Mouse (Mus musculus) forebrain, postnatal 0 days (tissue): ENCODE data around the gene Nle1. TPM values are rescaled to one million over a fixed set of nuclear protein-coding genes. Genes with fewer than 3 reads are reported as not detected.

Source experiments
- ATAC-seq: fragments of 200-750 bp; cut with Nextera tagmentation; 2 replicates; pipeline ENCODE4 v1.8.0; 2017; ENCODE audit warnings: mild to moderate bottlenecking, moderate library complexity
- DNase-seq: peaks from one replicate; pipeline ENCODE4 v3.0.0-alpha.2; 2015
- H3K27ac ChIP-seq: fragments of 300-500 bp; sonication (generic); 2 replicates; pipeline ENCODE4 v1.5.1; 2014; ENCODE audit warnings: low read depth, mild to moderate bottlenecking, antibody characterized with exemption, low read length, moderate library complexity, mixed read lengths
- H3K27me3 ChIP-seq: fragments of 300-500 bp; sonication (generic); 2 replicates; pipeline ENCODE4 v1.6.1; 2014; ENCODE audit warnings: mild to moderate bottlenecking, low read length, mixed read lengths; ENCODE audit not compliant: insufficient read depth
- H3K36me3 ChIP-seq: fragments of 300-500 bp; sonication (generic); 2 replicates; pipeline ENCODE4 v1.6.1; 2014; ENCODE audit warnings: mild to moderate bottlenecking, moderate library complexity; ENCODE audit not compliant: insufficient read depth
- H3K4me1 ChIP-seq: fragments of 300-500 bp; sonication (generic); 2 replicates; pipeline ENCODE4 v1.6.1; 2014; ENCODE audit warnings: antibody characterized with exemption; ENCODE audit not compliant: insufficient read depth
- H3K4me2 ChIP-seq: fragments of 300-500 bp; sonication (generic); 2 replicates; pipeline ENCODE4 v1.6.1; 2014; ENCODE audit warnings: low read depth, mild to moderate bottlenecking, moderate library complexity
- H3K4me3 ChIP-seq: fragments of 300-500 bp; sonication (generic); 2 replicates; pipeline ENCODE4 v1.5.1; 2014; ENCODE audit warnings: low read depth, low read length, mixed read lengths
- H3K9ac ChIP-seq: fragments of 300-500 bp; sonication (generic); 2 replicates; pipeline ENCODE4 v1.6.1; 2014; ENCODE audit warnings: mild to moderate bottlenecking
- H3K9me3 ChIP-seq: fragments of 300-500 bp; sonication (generic); 2 replicates; pipeline ENCODE4 v1.6.1; 2016; ENCODE audit warnings: low read length
- CTCF ChIP-seq: sonication (generic); IDR thresholded peaks from 2 replicates; pipeline ENCODE4 v1.5.1; 2016; ENCODE audit warnings: antibody characterized with exemption, control low read depth, low read depth
- WGBS: fragments of 180-500 bp; shearing (Covaris S2); extraction: QIAGEN DNeasy Blood & Tissue Kit; methylation state at CpG from one replicate; pipeline ENCODE4 v1.1.7; 2014; 5-methylcytosine and 5-hydroxymethylcytosine counted together
- polyA plus RNA-seq: library from polyadenylated mRNA; unstranded; fragments of >200 nt; fragmentation: Nextera tagmentation; extraction: Ambion mirVana; gene quantifications from 2 replicates; pipeline ENCODE4 v1.2.1, GENCODE M21; 2015
- total RNA-seq: library from RNA; depleted of rRNA; stranded (reverse); fragments of >200 nt; gene quantifications from 2 replicates; pipeline ENCODE4 v1.2.3, GENCODE M21; 2014

The Nle1 gene
- total and polyA plus RNA-seq, 2 experiments from 2014 or later = 26.4 to 34.9 TPM

GRCm38 (mm10) chr11:82910250-82910649 is 2.0 kb upstream of the Nle1 start, which contains the start of gene Unc45b:
Gene Unc45b, plus strand, starts transcription at chr11:82910550.
- ATAC-seq (no peak), DNase-seq (no peak)
- Histone ChIP-seq H3K4me1 (no peaks in the 10 kb centered on the region), H3K9ac (no peak within 1 kb of the TSS), H3K27ac (no peak within 1 kb of the TSS), H3K9me3 (no peaks in the 10 kb centered on the region), H3K4me3 (no peak within 1 kb of the TSS), H3K27me3 (no peaks in the 10 kb centered on the region), H3K36me3 (peaks cover 8% of the 10 kb centered on the region; the same call in 1 of the 2 replicates), H3K4me2 (no peak within 1 kb of the TSS)
- WGBS = 89% methylated on average over 4 of the region's 4 CpGs
- TF ChIP-seq CTCF = no peak

GRCm38 (mm10) chr11:82908608-82908989 is 388 bp upstream of the Nle1 start:
- Histone ChIP-seq H3K27ac (no peak overlapping the region), H3K36me3 (peaks cover 24% of the 10 kb centered on the region), H3K4me3 (peak overlapping the region; percentile 73; the same call in 1 of the 2 replicates), H3K27me3 (no peaks in the 10 kb centered on the region), H3K9ac (0 out of 2 replicates have a peak overlapping the region, but pooled peaks have one; percentile 77), H3K4me2 (peak overlapping the region; percentile 72), H3K9me3 (no peaks in the 10 kb centered on the region), H3K4me1 (no peaks in the 10 kb centered on the region)
- DNase-seq = no peak
- no peak for ATAC-seq
- TF ChIP-seq CTCF = no peak
- WGBS = 64% methylated on average over 10 of the region's 10 CpGs

- Histone ChIP-seq H3K27ac (no peak overlapping the region), H3K4me3 (no peak overlapping the region), H3K36me3 (peaks cover 46% of the 10 kb centered on the region), H3K9me3 (no peaks in the 10 kb centered on the region), H3K9ac (no peak overlapping the region), H3K4me1 (no peaks in the 10 kb centered on the region), H3K27me3 (no peaks in the 10 kb centered on the region), H3K4me2 (no peak overlapping the region)
- DNase-seq = no peak
- WGBS = 96% methylated on average over 5 of the region's 5 CpGs
- no peak for TF ChIP-seq CTCF
- ATAC-seq = no peak
Observed at GRCm38 (mm10) chr11:82905816-82906215, 2.4 kb downstream of the Nle1 start.

- WGBS = 70% methylated on average over 8 of the region's 8 CpGs
- ATAC-seq (no peak), DNase-seq (no peak)
- Histone ChIP-seq H3K4me2 (no peak overlapping the region), H3K27me3 (no peaks in the 10 kb centered on the region), H3K9ac (no peak overlapping the region), H3K4me1 (no peaks in the 10 kb centered on the region), H3K36me3 (peaks cover 55% of the 10 kb centered on the region), H3K9me3 (no peaks in the 10 kb centered on the region), H3K27ac (no peak overlapping the region), H3K4me3 (no peak overlapping the region)
- TF ChIP-seq CTCF = no peak
Observed at GRCm38 (mm10) chr11:82904952-82905351, 3.3 kb downstream of the Nle1 start.

GRCm38 (mm10) chr11:82901606-82902310 is 6.5 kb downstream of the Nle1 start:
- no peak overlapping the region for H3K27ac ChIP-seq
- H3K4me3 ChIP-seq = no peak overlapping the region
- no peak for ATAC-seq
- DNase-seq = no peak
- TF ChIP-seq CTCF = no peak
- no peaks in the 10 kb centered on the region for H3K4me1 ChIP-seq
- no peaks in the 10 kb centered on the region for H3K9me3 ChIP-seq
- peaks cover 69% of the 10 kb centered on the region for H3K36me3 ChIP-seq
- no peaks in the 10 kb centered on the region for H3K27me3 ChIP-seq
- H3K9ac ChIP-seq = no peak overlapping the region
- H3K4me2 ChIP-seq = no peak overlapping the region
- 92% methylated on average over 20 of the region's 20 CpGs for WGBS

GRCm38 (mm10) chr11:82899720-82900119 is 8.5 kb downstream of the Nle1 start:
- H3K36me3 ChIP-seq = peaks cover 56% of the 10 kb centered on the region
- 96% methylated on average over 5 of the region's 5 CpGs for WGBS

GRCm38 (mm10) chr11:82897478-82897877 is 10.7 kb downstream of the Nle1 start:
- H3K4me1 ChIP-seq = no peaks in the 10 kb centered on the region
- H3K9me3 ChIP-seq = no peaks in the 10 kb centered on the region
- no peak for TF ChIP-seq CTCF
- no peak overlapping the region for H3K4me2 ChIP-seq
- H3K9ac ChIP-seq = no peak overlapping the region
- H3K4me3 ChIP-seq = no peak overlapping the region
- 88% methylated on average over 10 of the region's 10 CpGs for WGBS
- H3K36me3 ChIP-seq = peaks cover 37% of the 10 kb centered on the region
- no peaks in the 10 kb centered on the region; the same call in 1 of the 2 replicates for H3K27me3 ChIP-seq
- ATAC-seq = no peak
- H3K27ac ChIP-seq = no peak overlapping the region
- no peak for DNase-seq

More at GRCm38 (mm10) chr11:82899720-82900119, 8.5 kb downstream of the Nle1 start:
- H3K9me3 ChIP-seq = no peaks in the 10 kb centered on the region
- TF ChIP-seq CTCF = no peak
- H3K4me3 ChIP-seq = no peak overlapping the region
- no peaks in the 10 kb centered on the region for H3K27me3 ChIP-seq
- H3K27ac ChIP-seq = no peak overlapping the region
- ATAC-seq = no peak
- no peak overlapping the region for H3K9ac ChIP-seq
- H3K4me1 ChIP-seq = no peaks in the 10 kb centered on the region
- DNase-seq = no peak
- H3K4me2 ChIP-seq = no peak overlapping the region
